Mouse (Mus musculus) small intestine, adult 2 months (tissue): ENCODE measurements around the gene Fanci.

Experiments
- CTCF ChIP-seq: fragments of 200-500 bp; IDR thresholded peaks from 2 replicates; pipeline ENCODE4 v1.5.1; 2012; ENCODE audit warnings: low read depth, mild to moderate bottlenecking, control low read depth, inconsistent platforms, low read length, moderate library complexity, mixed read lengths; ENCODE audit not compliant: insufficient replicate concordance, insufficient read length; ENCODE audit errors: extremely low read depth
- POLR2A ChIP-seq: fragments of 200-500 bp; IDR thresholded peaks from 2 replicates; pipeline ENCODE4 v1.6.1; 2012; ENCODE audit warnings: low read depth, mild to moderate bottlenecking, control low read depth, inconsistent platforms, low read length, moderate library complexity

GRCm38 (mm10) chr7:79474831-79475399 is 83.2 kb downstream of the Fanci start:
- TF ChIP-seq CTCF (no peak), POLR2A (no peak)
